Mouse (Mus musculus): ENCODE results near the gene Trim28. TPM values are rescaled to one million over a fixed set of nuclear protein-coding genes. Genes with fewer than 3 reads are reported as not detected.

Gene Trim28
- total RNA-seq, 2 experiments from 2014 or later: 83.3 to 95.8 TPM

GRCm38 (mm10) chr7:12995862-12996261 is 3.1 kb upstream of the Trim28 start:
- intact Hi-C loops (cut with DNase I): no loop called here
- DNase-seq: no peak

GRCm38 (mm10) chr7:12997230-12997629 is 1.7 kb upstream of the Trim28 start:
- intact Hi-C loops (cut with DNase I): no loop called here

GRCm38 (mm10) chr7:12998053-12998452 is 861 bp upstream of the Trim28 start, which contains the start of gene Slc27a5:
Gene Slc27a5, minus strand, starts transcription at chr7:12998192.
- no peak for DNase-seq
- intact Hi-C loops (cut with DNase I): no loop called here

More at GRCm38 (mm10) chr7:12997230-12997629, 1.7 kb upstream of the Trim28 start:
- DNase-seq: no peak

- no peak for DNase-seq
- intact Hi-C loops (cut with DNase I): no loop called here
Measured at GRCm38 (mm10) chr7:13001584-13001983, 2.7 kb downstream of the Trim28 start.

GRCm38 (mm10) chr7:13003380-13003779 is 4.5 kb downstream of the Trim28 start:
- no peak for DNase-seq
- intact Hi-C loops (cut with DNase I): no loop called here

- no peak for DNase-seq
- intact Hi-C loops (cut with DNase I): no loop called here
Measured at GRCm38 (mm10) chr7:13006011-13006410, 7.1 kb downstream of the Trim28 start.

- intact Hi-C loops (cut with DNase I): no loop called here
- DNase-seq: no peak
Measured at GRCm38 (mm10) chr7:13006531-13006930, 7.6 kb downstream of the Trim28 start.

GRCm38 (mm10) chr7:13007341-13008092 is 8.6 kb downstream of the Trim28 start:
- intact Hi-C loops (cut with DNase I): loop anchor here (2.0 kb wide), 1 partner anchor 29 kb away; no protein-coding TSS in a partner anchor
- no peak for DNase-seq

- intact Hi-C loops (cut with DNase I): loop anchor here (1.0 to 2.0 kb wide), 3 partner anchors 31 to 100 kb away; no protein-coding TSS in a partner anchor
- peak; percentile 90 to 95 for DNase-seq
Measured at GRCm38 (mm10) chr7:13009143-13010004, 10.5 kb downstream of the Trim28 start.

- DNase-seq: no peak
- intact Hi-C loops (cut with DNase I): no loop called here
Measured at GRCm38 (mm10) chr7:13010005-13010908, 11.3 kb downstream of the Trim28 start, which contains the start of gene Zbtb45. Gene Zbtb45, minus strand, starts transcription at chr7:13010034.

GRCm38 (mm10) chr7:13013671-13014070 is 14.8 kb downstream of the Trim28 start:
- no peak for DNase-seq
- intact Hi-C loops (cut with DNase I): no loop called here

GRCm38 (mm10) chr7:13014275-13014839 is 15.4 kb downstream of the Trim28 start:
- intact Hi-C loops (cut with DNase I): no loop called here
- DNase-seq: no peak

GRCm38 (mm10) chr7:13015217-13015616 is 16.3 kb downstream of the Trim28 start:
- no peak for DNase-seq
- intact Hi-C loops (cut with DNase I): no loop called here

GRCm38 (mm10) chr7:13022773-13023535 is 24.0 kb downstream of the Trim28 start:
- intact Hi-C loops (cut with DNase I): no loop called here
- DNase-seq: peak; percentile 59 to 62

GRCm38 (mm10) chr7:13023928-13024731 is 25.2 kb downstream of the Trim28 start:
- intact Hi-C loops (cut with DNase I): no loop called here

GRCm38 (mm10) chr7:13024805-13025204 is 25.9 kb downstream of the Trim28 start:
- peak in 1 of 2 experiments; percentile 64 for DNase-seq
- intact Hi-C loops (cut with DNase I): no loop called here

More at GRCm38 (mm10) chr7:13023928-13024731, 25.2 kb downstream of the Trim28 start:
- peak; percentile 96 to 100 for DNase-seq

- intact Hi-C loops (cut with DNase I): no loop called here
- DNase-seq: no peak
Measured at GRCm38 (mm10) chr7:13025511-13026112, 26.7 kb downstream of the Trim28 start.

- DNase-seq: no peak
Measured at GRCm38 (mm10) chr7:13028986-13029385, 30.1 kb downstream of the Trim28 start.

More at GRCm38 (mm10) chr7:13028986-13029385, 30.1 kb downstream of the Trim28 start:
- intact Hi-C loops (cut with DNase I): no loop called here

Measured in heart, postnatal 36 days (tissue).